Mouse (Mus musculus): ENCODE data around the gene Ypel1.

DNA sequence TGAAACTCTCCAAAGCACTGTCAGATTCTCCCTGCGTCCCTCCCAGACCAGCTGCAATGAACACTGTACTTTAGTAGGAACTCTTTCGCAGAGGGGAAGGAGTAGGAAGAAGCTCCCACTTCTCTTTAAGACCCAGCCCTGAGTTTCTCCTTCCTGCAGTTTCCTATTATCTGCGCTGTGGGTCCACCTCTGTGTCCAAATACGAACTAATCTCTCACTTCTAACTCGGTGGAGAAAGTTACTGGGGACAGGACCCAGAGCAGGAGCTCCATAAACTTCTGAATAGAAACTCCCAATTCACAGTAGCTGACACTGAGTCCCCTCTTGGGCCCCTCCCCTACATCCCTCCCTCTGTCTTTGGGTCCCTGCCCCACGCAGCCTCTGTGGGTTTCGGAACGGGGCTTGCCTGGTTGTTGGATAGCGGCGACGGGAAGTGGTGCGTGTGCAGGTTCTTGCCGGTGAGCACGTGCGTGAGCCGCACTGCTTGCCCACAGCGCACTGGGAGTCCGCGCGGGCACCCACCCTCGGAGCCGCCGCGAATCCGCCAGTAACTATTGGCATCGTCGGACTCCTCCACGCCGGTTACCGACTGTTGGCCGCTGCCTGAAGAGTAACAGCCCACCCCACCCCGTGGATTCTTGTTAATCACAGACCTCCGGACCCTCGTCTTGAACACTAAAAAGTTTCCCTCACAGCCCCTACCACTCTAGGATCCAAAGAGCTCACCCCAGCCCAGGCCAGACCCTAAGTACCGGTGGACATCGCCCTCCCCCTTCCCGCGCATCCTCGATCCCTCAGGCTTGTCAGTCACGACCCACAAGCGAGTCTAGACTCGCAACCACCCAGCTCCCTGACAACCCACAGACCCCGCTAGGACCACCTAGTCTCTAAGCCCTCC, 61.9 kb downstream of the Ypel1 start:
- peak; percentile 66; the same call in 1 of the 2 replicates for TF ChIP-seq CTCF (IDR thresholded peaks at IDR 0.05; ENCODE audit: low read depth)
- no peak for TF ChIP-seq EP300 (IDR thresholded peaks at IDR 0.05; ENCODE audit: low read depth)
